Mouse (Mus musculus) layer of hippocampus, adult 6 months (tissue): ENCODE results near the gene Adra2b. TPM values are rescaled to one million over a fixed set of nuclear protein-coding genes. Genes with fewer than 3 reads are reported as not detected.

Source experiments
- long read RNA-seq, 2 experiments: library from polyadenylated mRNA; unstranded; transcript quantifications; one replicate each; pipeline ENCODE4 v2.0.0; 2019 to 2020
- polyA plus RNA-seq: library from polyadenylated mRNA; unstranded; fragments of <200 nt; fragmentation: Nextera tagmentation; gene quantifications from 2 replicates; pipeline ENCODE4 v1.2.3, GENCODE M21; 2021

Gene Adra2b
- 0.68 and 0.88 TPM in 2 replicates for polyA plus RNA-seq
- long read RNA-seq, experiment 1: 0 reads
- long read RNA-seq, experiment 2: 0 reads

GRCm38 (mm10) chr2:127362459-127363281 is at the start of gene Adra2b:
TSS of gene Adra2b (plus strand) at chr2:127363208.

GRCm38 (mm10) chr2:127335767-127336496 is 27.1 kb upstream of the Adra2b start, which contains the start of gene Dusp2:
TSS of gene Dusp2 (plus strand) at chr2:127336159.

GRCm38 (mm10) chr2:127338416-127338815 is 24.6 kb upstream of the Adra2b start, which contains the start of gene Astl:
TSS of gene Astl (plus strand) at chr2:127338639.

Other genes with a start within 250 kb of the Adra2b start
- 0.99 and 1.1 TPM in 2 replicates for gene Ncaph, start 229.3 kb upstream of the Adra2b start, polyA plus RNA-seq
- gene Itpripl1, start 219.8 kb upstream of the Adra2b start, polyA plus RNA-seq: 3.5 and 19.0 TPM in 2 replicates
- gene 1810024B03Rik, start 154.9 kb upstream of the Adra2b start, polyA plus RNA-seq: 1.3 and 1.5 TPM in 2 replicates
- gene Snrnp200, start 154.8 kb upstream of the Adra2b start, polyA plus RNA-seq: 18.6 and 25.0 TPM in 2 replicates
- 36.4 and 36.7 TPM in 2 replicates for gene Ciao1, start 115.4 kb upstream of the Adra2b start, polyA plus RNA-seq
- gene Tmem127, start 115.3 kb upstream of the Adra2b start, polyA plus RNA-seq: 42.1 and 77.3 TPM in 2 replicates
- 51.6 and 54.6 TPM in 2 replicates for gene Stard7, start 93.0 kb upstream of the Adra2b start, polyA plus RNA-seq
- gene Dusp2, start 27.0 kb upstream of the Adra2b start, polyA plus RNA-seq: 1.5 and 2.7 TPM in 2 replicates
- not detected in 2 replicates for gene Astl, start 24.6 kb upstream of the Adra2b start, polyA plus RNA-seq
- not detected in 2 replicates for gene Gpat2, start 62.0 kb downstream of the Adra2b start, polyA plus RNA-seq
- gene Fahd2a, start 81.4 kb downstream of the Adra2b start, polyA plus RNA-seq: 39.0 and 41.6 TPM in 2 replicates
- gene Kcnip3, start 158.9 kb downstream of the Adra2b start, polyA plus RNA-seq: 37.6 and 39.6 TPM in 2 replicates
- gene Prom2, start 178.3 kb downstream of the Adra2b start, polyA plus RNA-seq: 0.16 and 0.30 TPM in 2 replicates
- gene Zfp661, start 223.9 kb downstream of the Adra2b start, polyA plus RNA-seq: 2.1 and 2.8 TPM in 2 replicates
- gene Mrps5, start 224.0 kb downstream of the Adra2b start, polyA plus RNA-seq: 123 and 126 TPM in 2 replicates